Mouse (Mus musculus): ENCODE measurements around the gene Cpn2.

DNA sequence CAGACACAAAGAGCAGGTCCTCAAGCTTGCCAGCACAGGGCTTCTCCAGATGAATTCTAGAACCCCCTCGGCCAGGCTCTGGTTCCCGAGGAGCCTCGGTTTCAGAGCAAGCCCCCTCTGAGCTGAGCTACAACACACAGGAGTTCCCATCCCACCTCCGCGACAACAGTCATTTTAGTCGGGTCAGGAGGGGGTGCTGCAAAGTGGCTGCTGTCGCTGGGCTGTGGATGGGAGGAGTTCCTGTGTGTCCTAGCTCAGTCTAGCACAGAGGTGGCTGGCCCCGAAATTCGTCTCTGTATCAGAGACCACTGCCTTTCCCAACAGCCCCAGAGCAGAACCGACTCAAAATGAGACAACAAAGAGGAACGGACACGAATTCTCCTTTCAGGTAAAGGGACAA, 40.0 kb upstream of the Cpn2 start:
- no peak for TF ChIP-seq CTCF (IDR thresholded peaks at IDR 0.05; ENCODE audit: control insufficient read depth, insufficient read depth, insufficient read length)
- no peak for TF ChIP-seq CEBPB (IDR thresholded peaks at IDR 0.05; ENCODE audit: low read depth)
- TF ChIP-seq USF1 (IDR thresholded peaks at IDR 0.05; ENCODE audit: low read depth), result no peak
- TF ChIP-seq MAX (IDR thresholded peaks at IDR 0.05), result no peak
- no peak for TF ChIP-seq FOSL1 (IDR thresholded peaks at IDR 0.05; ENCODE audit: insufficient read depth, low read length, poor library complexity, severe bottlenecking)
